Mouse (Mus musculus) lung, postnatal 0 days (tissue): Measurements from ENCODE around the gene Npff. TPM values are rescaled to one million over a fixed set of nuclear protein-coding genes. Genes with fewer than 3 reads are reported as not detected.
A peak's percentile ranks its signal among the peaks of the same experiment; 100 is the strongest.

Experiments
- ATAC-seq: fragments of 200-750 bp; cut with Nextera tagmentation; 2 replicates; pipeline ENCODE4 v1.8.0; 2017; ENCODE audit warnings: moderate library complexity
- DNase-seq: peaks from one replicate; pipeline ENCODE4 v3.0.0-alpha.2; 2016; ENCODE audit warnings: low spot score
- H3K27ac ChIP-seq: fragments of 300-500 bp; sonication (generic); 2 replicates; pipeline ENCODE4 v1.5.1; 2014; ENCODE audit warnings: antibody characterized with exemption, mild to moderate bottlenecking, low read length, mixed read lengths
- H3K27me3 ChIP-seq: fragments of 300-500 bp; sonication (generic); replicated peaks from 2 replicates; pipeline ENCODE4 v1.6.1; 2014; ENCODE audit warnings: low read length, mixed read lengths; ENCODE audit not compliant: insufficient read depth
- H3K36me3 ChIP-seq: fragments of 300-500 bp; sonication (generic); 2 replicates; pipeline ENCODE4 v1.6.1; 2014; ENCODE audit warnings: low read length, mixed read lengths; ENCODE audit not compliant: insufficient read depth
- H3K4me1 ChIP-seq: fragments of 300-500 bp; sonication (generic); 2 replicates; pipeline ENCODE4 v1.6.1; 2014; ENCODE audit warnings: antibody characterized with exemption, low read depth, low read length, mixed read lengths; ENCODE audit not compliant: insufficient read depth
- H3K4me2 ChIP-seq: fragments of 300-500 bp; sonication (generic); replicated peaks from 2 replicates; pipeline ENCODE4 v1.6.1; 2014; ENCODE audit warnings: low read depth, mild to moderate bottlenecking, low read length, moderate library complexity, mixed read lengths
- H3K4me3 ChIP-seq: fragments of 300-500 bp; sonication (generic); 2 replicates; pipeline ENCODE4 v1.5.1; 2014; ENCODE audit warnings: low read depth, low read length
- H3K9ac ChIP-seq: fragments of 300-500 bp; sonication (generic); replicated peaks from 2 replicates; pipeline ENCODE4 v1.6.1; 2014; ENCODE audit warnings: low read depth, mild to moderate bottlenecking
- H3K9me3 ChIP-seq: fragments of 300-500 bp; sonication (generic); 2 replicates; pipeline ENCODE4 v1.6.1; 2016; ENCODE audit warnings: low read length, mixed read lengths
- CTCF ChIP-seq: IDR thresholded peaks from 2 replicates; pipeline ENCODE4 v1.5.1; 2016; ENCODE audit warnings: antibody characterized with exemption, mild to moderate bottlenecking
- EP300 ChIP-seq: IDR thresholded peaks from 2 replicates; pipeline ENCODE4 v1.6.1; 2016; ENCODE audit warnings: antibody characterized with exemption, mild to moderate bottlenecking, control low read depth
- WGBS: fragments of 180-500 bp; shearing (Covaris S2); extraction: QIAGEN DNeasy Blood & Tissue Kit; methylation state at CpG from one replicate; pipeline ENCODE4 v1.1.7; 2014; 5-methylcytosine and 5-hydroxymethylcytosine counted together
- polyA plus RNA-seq: library from polyadenylated mRNA; unstranded; fragments of >200 nt; fragmentation: Nextera tagmentation; extraction: Ambion mirVana; gene quantifications from 2 replicates; pipeline ENCODE4 v1.2.1, GENCODE M21; 2015

Gene Npff
- polyA plus RNA-seq, 1 experiment from 2014 or later: 3.7 TPM

DNA sequence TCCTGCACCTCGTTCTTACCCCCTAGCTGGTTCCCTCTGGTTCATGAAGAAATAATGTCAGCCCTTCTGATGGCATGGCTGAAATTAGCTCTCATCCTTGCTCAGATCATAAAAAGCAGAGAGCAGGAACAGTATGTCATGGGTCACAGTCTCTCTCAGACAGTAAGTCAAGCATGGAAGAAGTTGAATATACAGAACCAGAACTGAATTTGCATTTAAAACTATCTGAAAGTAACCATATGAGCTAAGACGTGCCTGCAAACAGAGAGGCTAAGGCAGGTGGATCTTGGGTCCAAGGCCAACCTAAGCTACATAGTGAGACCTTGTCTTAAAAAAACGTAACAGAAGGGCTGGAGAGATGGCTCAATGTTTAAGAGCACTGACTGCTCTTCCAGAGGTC is 11.7 kb downstream of the Npff start:
- Histone ChIP-seq H3K27me3 (no peaks in the 10 kb centered on the region), H3K4me2 (no peak overlapping the region), H3K9ac (no peak overlapping the region), H3K9me3 (no peaks in the 10 kb centered on the region), H3K4me3 (no peak overlapping the region), H3K27ac (no peak overlapping the region), H3K4me1 (no peaks in the 10 kb centered on the region; the same call in 1 of the 2 replicates), H3K36me3 (no peaks in the 10 kb centered on the region)
- no peak for DNase-seq
- 79% methylated on average over 3 of the region's 3 CpGs for WGBS
- no peak for ATAC-seq
- TF ChIP-seq CTCF (no peak), EP300 (no peak)

DNA sequence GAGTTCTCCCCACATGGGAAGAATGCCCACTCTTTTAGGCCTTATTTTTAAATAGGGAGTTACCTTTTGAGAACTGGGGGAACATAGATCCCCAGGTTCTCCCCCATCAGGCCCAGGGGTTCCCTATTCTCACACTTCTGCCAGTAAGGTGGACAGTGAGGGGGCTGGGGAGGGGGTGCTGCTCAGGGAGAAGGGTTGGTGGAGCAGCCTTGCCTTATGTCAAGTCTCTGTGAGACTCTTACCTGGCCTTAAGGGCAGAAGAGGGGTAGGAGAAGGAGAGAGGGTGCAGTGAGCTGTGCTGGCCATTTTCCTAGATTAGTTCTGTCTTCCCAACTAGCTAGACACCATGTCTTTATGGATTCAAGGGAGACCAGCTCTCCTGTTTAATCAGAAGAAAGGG is 12.3 kb downstream of the Npff start:
- no peak for ATAC-seq
- Histone ChIP-seq H3K27ac (no peak overlapping the region), H3K36me3 (no peaks in the 10 kb centered on the region), H3K4me2 (no peak overlapping the region), H3K9ac (no peak overlapping the region), H3K4me3 (no peak overlapping the region), H3K9me3 (no peaks in the 10 kb centered on the region), H3K27me3 (no peaks in the 10 kb centered on the region), H3K4me1 (no peaks in the 10 kb centered on the region; the same call in 1 of the 2 replicates)
- TF ChIP-seq CTCF (no peak), EP300 (no peak)
- DNase-seq: no peak

DNA sequence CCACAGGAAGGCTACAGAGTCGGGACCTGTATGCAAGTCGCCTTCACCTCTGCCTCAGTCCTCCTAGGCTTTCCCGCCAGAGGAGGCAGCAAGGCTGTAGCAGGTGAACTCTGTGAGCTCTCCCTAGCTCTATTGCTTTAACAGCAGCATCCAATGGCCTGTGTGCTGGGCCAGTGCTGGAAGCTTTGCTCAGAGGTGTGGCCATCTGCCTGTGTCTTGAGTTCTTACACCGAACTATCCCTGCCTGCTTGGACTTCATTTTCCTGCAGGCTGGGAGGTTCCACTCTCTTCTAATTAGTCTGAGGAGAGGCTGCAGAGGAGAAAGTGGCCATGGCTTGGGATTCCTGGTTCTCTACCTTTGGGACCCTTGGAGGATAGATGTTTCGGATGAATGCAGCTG is 12.7 kb downstream of the Npff start:
- Histone ChIP-seq H3K4me2 (no peak overlapping the region), H3K9me3 (no peaks in the 10 kb centered on the region), H3K36me3 (no peaks in the 10 kb centered on the region), H3K27me3 (no peaks in the 10 kb centered on the region), H3K4me3 (no peak overlapping the region), H3K27ac (no peak overlapping the region), H3K9ac (no peak overlapping the region), H3K4me1 (no peaks in the 10 kb centered on the region; the same call in 1 of the 2 replicates)
- TF ChIP-seq CTCF: no peak
- no peak for TF ChIP-seq EP300
- no peak for DNase-seq
- WGBS: 49% methylated on average over 5 of the region's 5 CpGs
- no peak for ATAC-seq

DNA sequence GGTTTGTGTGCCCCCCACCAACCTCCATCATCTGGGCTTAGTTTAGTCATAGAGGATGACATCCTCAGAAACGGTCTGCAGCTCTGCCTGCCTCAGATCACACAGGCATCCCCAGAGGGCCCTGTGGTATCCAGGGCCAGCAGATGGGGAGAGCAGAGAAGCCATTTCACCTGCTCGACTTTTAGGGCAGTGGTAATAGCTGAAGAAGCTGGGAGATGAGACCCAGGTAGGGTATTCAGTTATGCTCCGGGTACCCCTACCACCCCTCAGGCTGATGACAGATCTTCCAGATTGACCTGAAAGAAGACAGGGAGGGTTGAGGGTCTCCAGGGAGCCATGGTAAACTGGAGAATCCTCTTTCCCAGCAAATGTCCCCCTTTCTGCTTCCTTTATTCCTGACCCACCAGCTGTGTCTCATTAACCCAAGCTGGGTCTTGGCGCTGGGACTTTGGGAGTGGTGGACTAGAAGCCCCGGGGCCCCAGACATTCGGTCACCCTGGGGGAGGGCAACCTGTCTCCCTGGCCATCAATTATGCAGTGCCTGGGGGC is 13.4 kb downstream of the Npff start:
- Histone ChIP-seq H3K27ac (no peak overlapping the region), H3K9ac (no peak overlapping the region), H3K4me2 (peak overlapping the region; percentile 99), H3K36me3 (no peaks in the 10 kb centered on the region), H3K27me3 (no peaks in the 10 kb centered on the region), H3K9me3 (no peaks in the 10 kb centered on the region), H3K4me1 (no peaks in the 10 kb centered on the region; the same call in 1 of the 2 replicates), H3K4me3 (no peak overlapping the region)
- ATAC-seq: no peak
- 17% methylated on average over 6 of the region's 6 CpGs for WGBS
- TF ChIP-seq CTCF: no peak
- no peak for TF ChIP-seq EP300
- no peak for DNase-seq

DNA sequence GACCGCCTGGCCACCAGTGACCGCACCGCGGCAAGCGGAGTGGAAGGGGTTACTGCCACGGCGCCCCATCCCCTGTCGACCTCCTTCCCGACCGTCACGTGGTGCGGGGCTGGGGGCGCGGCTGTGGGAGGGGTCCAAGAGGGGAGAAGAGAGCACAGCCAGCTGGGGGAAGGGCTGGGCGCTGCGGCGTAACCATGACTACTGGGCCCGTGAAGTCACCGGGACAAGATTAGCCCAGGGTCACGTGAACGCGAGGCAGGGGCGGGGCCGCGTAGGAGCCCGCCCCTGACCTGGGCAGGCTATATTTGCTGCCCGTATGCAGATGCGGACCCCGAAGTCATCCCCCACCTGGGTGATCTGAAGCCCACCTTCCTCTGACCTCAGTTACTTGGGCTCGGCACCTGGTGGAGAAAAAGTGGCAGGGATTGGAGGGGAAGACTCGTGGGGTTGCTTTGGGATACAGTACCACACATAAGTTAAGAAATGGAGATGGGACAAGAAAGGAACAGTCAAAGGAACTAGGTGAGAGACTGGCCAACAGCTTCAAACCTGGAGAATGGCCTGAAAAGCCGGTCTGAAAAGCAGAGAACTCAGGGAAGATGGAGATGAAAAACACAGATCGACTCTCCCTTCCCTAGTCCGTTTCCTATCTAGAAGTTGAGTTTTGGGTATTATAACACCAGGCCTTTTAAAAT is 14.0 kb downstream of the Npff start:
- peak overlapping the region; percentile 50 for H3K9ac ChIP-seq
- DNase-seq: peak; percentile 93
- no peaks in the 10 kb centered on the region for H3K27me3 ChIP-seq
- ATAC-seq: peak; percentile 97
- H3K9me3 ChIP-seq: no peaks in the 10 kb centered on the region
- H3K4me2 ChIP-seq: peak overlapping the region; percentile 99
- no peak for TF ChIP-seq EP300
- TF ChIP-seq CTCF: peak; percentile 2; the same call in 1 of the 2 replicates
- peak overlapping the region; percentile 60 for H3K4me3 ChIP-seq
- no peaks in the 10 kb centered on the region; the same call in 1 of the 2 replicates for H3K4me1 ChIP-seq
- WGBS: 3% methylated on average over 29 of the region's 34 CpGs
- H3K27ac ChIP-seq: peak overlapping the region; percentile 57
- no peaks in the 10 kb centered on the region for H3K36me3 ChIP-seq

DNA sequence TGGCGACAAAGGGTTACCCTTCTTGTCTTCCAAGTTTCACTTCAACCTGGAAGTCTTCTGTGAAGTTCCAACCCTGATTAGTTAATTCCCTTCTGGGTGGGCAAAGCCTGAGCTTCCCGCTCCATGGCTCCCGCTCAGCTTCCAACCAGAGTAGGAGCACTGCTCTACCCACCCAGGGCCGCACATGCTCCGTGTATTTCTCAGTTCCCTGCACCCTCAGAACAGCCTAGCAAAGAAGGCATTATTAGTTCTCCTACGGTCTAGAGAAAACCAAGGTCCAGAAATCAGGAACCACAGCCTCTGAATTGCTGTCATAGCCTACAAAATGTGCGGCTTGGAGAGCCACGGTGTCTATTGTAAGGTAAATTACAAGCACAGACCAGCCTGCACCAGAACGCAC is 14.6 kb downstream of the Npff start:
- 8% methylated on average over 9 of the region's 9 CpGs for WGBS
- ATAC-seq: peak; percentile 27
- Histone ChIP-seq H3K4me2 (peak overlapping the region; percentile 99), H3K4me3 (peak overlapping the region; percentile 60), H3K9me3 (no peaks in the 10 kb centered on the region), H3K27ac (peak overlapping the region; percentile 57), H3K4me1 (no peaks in the 10 kb centered on the region; the same call in 1 of the 2 replicates), H3K9ac (peak overlapping the region; percentile 50), H3K36me3 (no peaks in the 10 kb centered on the region), H3K27me3 (no peaks in the 10 kb centered on the region)
- no peak for DNase-seq
- TF ChIP-seq EP300 (no peak), CTCF (no peak)
